Mouse (Mus musculus) embryo, embryonic 11.5 days (tissue): ENCODE data around the gene Ubqln4.

Experiments
- DNase-seq: peaks from one replicate; pipeline ENCODE4 v3.0.0-alpha.2; 2012; ENCODE audit warnings: low read depth, low spot score

Gene Ubqln4

GRCm38 (mm10) chr3:88525021-88525420 is 28.5 kb upstream of the Ubqln4 start:
- DNase-seq: no peak

GRCm38 (mm10) chr3:88526157-88527131 is 27.1 kb upstream of the Ubqln4 start:
- peak; percentile 82 for DNase-seq

GRCm38 (mm10) chr3:88527565-88527964 is 26.0 kb upstream of the Ubqln4 start:
- DNase-seq: no peak

- DNase-seq: no peak
These were observed 24.9 kb upstream of the Ubqln4 start for GRCm38 (mm10) chr3:88528646-88529045.

- no peak for DNase-seq
These were observed 24.2 kb upstream of the Ubqln4 start for GRCm38 (mm10) chr3:88529204-88530000.

GRCm38 (mm10) chr3:88530082-88530864 is 23.3 kb upstream of the Ubqln4 start:
- DNase-seq: no peak

GRCm38 (mm10) chr3:88531348-88532298 is 21.9 kb upstream of the Ubqln4 start:
- peak; percentile 88 for DNase-seq

GRCm38 (mm10) chr3:88532299-88532674 is 21.3 kb upstream of the Ubqln4 start, which contains the start of gene Mex3a:
Mex3a (plus strand) TSS chr3:88532395.
- no peak for DNase-seq

GRCm38 (mm10) chr3:88532689-88533511 is 20.7 kb upstream of the Ubqln4 start:
- DNase-seq: no peak

- no peak for DNase-seq
These were observed 19.9 kb upstream of the Ubqln4 start for GRCm38 (mm10) chr3:88533706-88534105.

- no peak for DNase-seq
These were observed 18.6 kb upstream of the Ubqln4 start for GRCm38 (mm10) chr3:88535005-88535404.

GRCm38 (mm10) chr3:88535527-88535926 is 18.0 kb upstream of the Ubqln4 start:
- no peak for DNase-seq

- peak; percentile 63 for DNase-seq
These were observed 17.2 kb upstream of the Ubqln4 start for GRCm38 (mm10) chr3:88536103-88536930.

- no peak for DNase-seq
These were observed 16.4 kb upstream of the Ubqln4 start for GRCm38 (mm10) chr3:88537146-88537545.

GRCm38 (mm10) chr3:88538271-88539145 is 15.1 kb upstream of the Ubqln4 start:
- DNase-seq: no peak

- DNase-seq: no peak
These were observed 14.2 kb upstream of the Ubqln4 start for GRCm38 (mm10) chr3:88539397-88539796.

GRCm38 (mm10) chr3:88540085-88540484 is 13.5 kb upstream of the Ubqln4 start:
- no peak for DNase-seq
